Mouse (Mus musculus) limb, embryonic 14.5 days (tissue): ENCODE measurements around the gene Aldh1a2. TPM values are rescaled to one million over a fixed set of nuclear protein-coding genes. Genes with fewer than 3 reads are reported as not detected.
A peak's percentile ranks its signal among the peaks of the same experiment; 100 is the strongest.

ENCODE experiments used
- ATAC-seq: fragments of 200-750 bp; cut with Nextera tagmentation; 2 replicates; pipeline ENCODE4 v1.8.0; 2017; ENCODE audit warnings: low read depth, moderate number of reproducible peaks, moderate TSS enrichment; ENCODE audit not compliant: low FRiP score
- DNase-seq: peaks from one replicate; pipeline ENCODE4 v3.0.0-alpha.2; 2015; ENCODE audit warnings: low spot score
- H3K27ac ChIP-seq: fragments of 300-500 bp; sonication (generic); replicated peaks from 2 replicates; pipeline ENCODE4 v1.5.1; 2014; ENCODE audit warnings: low read depth, mild to moderate bottlenecking, low read length, moderate library complexity, mixed read lengths
- H3K27me3 ChIP-seq: fragments of 300-500 bp; sonication (generic); 2 replicates; pipeline ENCODE4 v1.6.1; 2014; ENCODE audit warnings: low read length, mixed read lengths; ENCODE audit not compliant: control insufficient read depth, insufficient read depth
- H3K36me3 ChIP-seq: fragments of 300-500 bp; sonication (generic); 2 replicates; pipeline ENCODE4 v1.6.1; 2014; ENCODE audit warnings: mild to moderate bottlenecking, low read length, moderate library complexity, mixed read lengths; ENCODE audit not compliant: control insufficient read depth, insufficient read depth
- H3K4me1 ChIP-seq: fragments of 300-500 bp; sonication (generic); 2 replicates; pipeline ENCODE4 v1.6.1; 2014; ENCODE audit warnings: antibody characterized with exemption, low read length, mixed read lengths; ENCODE audit not compliant: control insufficient read depth, insufficient read depth
- H3K4me2 ChIP-seq: fragments of 300-500 bp; sonication (generic); replicated peaks from 2 replicates; pipeline ENCODE4 v1.6.1; 2014; ENCODE audit warnings: low read depth, mild to moderate bottlenecking, low read length, moderate library complexity; ENCODE audit not compliant: severe bottlenecking
- H3K4me3 ChIP-seq: fragments of 300-500 bp; sonication (generic); replicated peaks from 2 replicates; pipeline ENCODE4 v1.5.1; 2014; ENCODE audit warnings: low read length
- H3K9ac ChIP-seq: fragments of 300-500 bp; sonication (generic); 2 replicates; pipeline ENCODE4 v1.6.1; 2014; ENCODE audit warnings: mild to moderate bottlenecking, low read depth, low read length, moderate library complexity; ENCODE audit not compliant: severe bottlenecking
- H3K9me3 ChIP-seq: fragments of 300-500 bp; sonication (generic); 2 replicates; pipeline ENCODE4 v1.6.1; 2016; ENCODE audit warnings: low read length; ENCODE audit not compliant: control insufficient read depth
- POLR2A ChIP-seq: fragments of 200-500 bp; IDR thresholded peaks from 2 replicates; pipeline ENCODE4 v1.8.0; 2012; ENCODE audit warnings: inconsistent platforms, mild to moderate bottlenecking, moderate library complexity, borderline replicate concordance; ENCODE audit not compliant: insufficient read depth, insufficient read length; ENCODE audit errors: extremely low read depth
- WGBS: fragments of 180-500 bp; shearing (Covaris S2); extraction: QIAGEN DNeasy Blood & Tissue Kit; methylation state at CpG from one replicate; pipeline ENCODE4 v1.1.7; 2014; 5-methylcytosine and 5-hydroxymethylcytosine counted together
- polyA plus RNA-seq, 2 experiments: library from polyadenylated mRNA; depleted of rRNA in 1 of 2; stranded (reverse) in 1 of 2; unstranded in 1 of 2; fragments of >200 nt; fragmentation: Nextera tagmentation in 1 of 2; extraction: Ambion mirVana in 1 of 2; gene quantifications; 2 replicates each; pipeline versions ENCODE4 v1.2.1 to v1.2.3; 2012 to 2014

Gene Aldh1a2
- polyA plus RNA-seq, 2 experiments, result 14.8 to 16.3 TPM

DNA sequence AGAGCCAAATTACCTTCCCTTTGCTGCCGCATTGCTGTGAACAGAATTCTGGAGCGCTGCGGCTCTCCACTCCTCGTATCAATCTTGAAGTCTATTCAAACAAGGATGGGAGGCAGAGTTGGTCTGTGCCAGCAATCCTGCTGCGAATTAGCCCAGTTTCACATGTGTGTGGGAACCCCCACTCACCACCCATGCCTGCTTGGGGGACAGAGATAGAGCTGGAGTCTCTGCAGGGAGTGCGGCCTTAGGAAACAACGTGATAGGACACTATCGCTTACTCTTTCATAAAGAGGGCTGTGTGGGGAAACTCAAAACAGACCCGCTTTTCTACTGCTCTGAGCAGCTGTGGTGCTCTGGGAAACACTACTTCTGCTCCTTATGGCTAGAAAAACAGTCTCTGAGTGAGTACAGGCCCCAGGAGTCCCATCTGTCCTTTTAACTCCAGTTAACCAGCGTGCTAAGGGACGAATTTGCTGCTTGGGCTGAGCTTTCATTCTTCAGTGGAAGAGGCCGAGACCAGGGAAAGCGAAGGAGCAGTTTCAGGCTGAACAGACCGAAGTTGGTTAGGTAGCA lies 60.6 kb downstream of the Aldh1a2 start:
- DNase-seq, result peak; percentile 63
- 0 out of 2 replicates have a peak, but pooled peaks cover 8% of the 10 kb centered on the region for H3K27me3 ChIP-seq
- 0 out of 2 replicates have a peak, but pooled peaks have one; percentile 53 for ATAC-seq

DNA sequence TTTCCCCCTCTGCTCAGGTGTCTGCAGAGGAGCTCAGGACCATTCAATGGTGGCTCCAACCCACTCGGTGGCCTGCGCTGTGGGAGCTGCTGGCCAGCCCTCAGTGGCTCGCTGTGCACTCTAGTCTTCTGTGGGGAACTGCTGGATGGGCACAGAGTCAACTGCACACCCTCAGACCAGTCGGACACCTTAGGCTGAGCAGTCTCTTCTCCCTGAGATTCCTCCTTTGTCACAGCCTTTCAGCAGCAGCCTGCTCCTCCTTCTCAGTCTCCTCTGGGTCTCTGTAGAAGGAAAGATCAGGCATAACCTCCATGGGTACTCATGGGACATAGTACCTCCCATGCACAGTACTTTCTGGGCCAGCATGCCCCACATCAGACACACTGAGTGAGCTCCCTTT lies 63.2 kb downstream of the Aldh1a2 start:
- H3K36me3 ChIP-seq, result no peaks in the 10 kb centered on the region
- no peak for DNase-seq
- H3K4me2 ChIP-seq, result no peak overlapping the region
- H3K4me3 ChIP-seq, result no peak overlapping the region
- 0 out of 2 replicates have a peak, but pooled peaks cover 8% of the 10 kb centered on the region for H3K27me3 ChIP-seq
- no peaks in the 10 kb centered on the region for H3K9me3 ChIP-seq
- no peak overlapping the region for H3K9ac ChIP-seq
- no peak for TF ChIP-seq POLR2A
- H3K27ac ChIP-seq, result no peak overlapping the region
- peaks cover 13% of the 10 kb centered on the region; the same call in 1 of the 2 replicates for H3K4me1 ChIP-seq
- ATAC-seq, result no peak
- 93% methylated on average over 4 of the region's 4 CpGs for WGBS

More for the DNA sequence above, 60.6 kb downstream of the Aldh1a2 start:
- Histone ChIP-seq H3K36me3 (no peaks in the 10 kb centered on the region), H3K27ac (peak overlapping the region; percentile 29), H3K4me3 (no peak overlapping the region), H3K9me3 (no peaks in the 10 kb centered on the region), H3K9ac (no peak overlapping the region), H3K4me2 (peak overlapping the region; percentile 11), H3K4me1 (peaks cover 13% of the 10 kb centered on the region; the same call in 1 of the 2 replicates)
- WGBS, result 34% methylated on average over 14 of the region's 14 CpGs
- no peak for TF ChIP-seq POLR2A

DNA sequence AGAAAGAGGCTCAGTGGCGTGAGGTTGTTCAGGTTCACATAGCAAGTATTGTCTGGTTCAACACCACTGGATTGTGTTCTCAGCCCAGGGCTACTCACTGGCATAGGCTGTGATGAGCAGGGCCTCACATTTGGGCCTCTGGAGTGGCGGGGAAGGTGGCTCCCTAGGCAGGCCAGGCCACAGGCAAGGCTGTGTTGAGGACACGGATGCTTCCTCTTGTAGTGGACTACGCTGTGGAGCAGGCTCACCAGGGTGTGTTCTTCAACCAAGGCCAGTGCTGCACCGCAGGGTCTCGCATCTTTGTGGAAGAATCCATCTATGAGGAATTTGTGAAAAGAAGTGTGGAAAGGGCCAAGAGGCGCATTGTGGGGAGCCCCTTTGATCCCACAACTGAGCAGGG lies 67.6 kb downstream of the Aldh1a2 start:
- no peak overlapping the region for H3K4me3 ChIP-seq
- no peak overlapping the region for H3K27ac ChIP-seq
- H3K36me3 ChIP-seq, result no peaks in the 10 kb centered on the region
- H3K4me2 ChIP-seq, result no peak overlapping the region
- DNase-seq, result no peak
- H3K9me3 ChIP-seq, result no peaks in the 10 kb centered on the region
- no peak for ATAC-seq
- H3K4me1 ChIP-seq, result no peaks in the 10 kb centered on the region
- no peak overlapping the region for H3K9ac ChIP-seq
- WGBS, result 89% methylated on average over 7 of the region's 7 CpGs
- no peaks in the 10 kb centered on the region for H3K27me3 ChIP-seq
- no peak for TF ChIP-seq POLR2A

DNA sequence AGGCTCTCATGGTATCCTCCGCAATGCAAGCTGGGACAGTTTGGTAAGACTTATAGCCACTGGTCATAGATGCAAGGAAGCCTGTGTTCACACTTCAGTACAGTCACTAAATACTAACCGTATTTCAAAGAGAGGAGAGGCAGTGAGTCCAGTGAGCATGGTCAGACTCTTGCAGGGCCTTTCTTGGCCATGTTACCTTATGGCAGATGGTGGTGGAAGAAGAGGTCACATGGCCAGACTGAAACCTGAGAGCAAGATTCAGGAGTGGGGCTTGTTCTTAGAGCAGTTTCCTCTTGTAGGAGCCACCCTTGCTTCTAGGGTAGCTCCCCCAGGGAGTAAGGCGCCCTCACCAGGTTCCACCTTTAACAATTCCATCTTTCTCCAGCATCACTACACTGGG lies 69.6 kb downstream of the Aldh1a2 start:
- Histone ChIP-seq H3K4me2 (no peak overlapping the region), H3K27ac (no peak overlapping the region), H3K9ac (no peak overlapping the region), H3K36me3 (no peaks in the 10 kb centered on the region), H3K4me3 (no peak overlapping the region), H3K4me1 (no peaks in the 10 kb centered on the region), H3K27me3 (no peaks in the 10 kb centered on the region), H3K9me3 (no peaks in the 10 kb centered on the region)
- 95% methylated on average over 3 of the region's 3 CpGs for WGBS
- ATAC-seq, result no peak
- DNase-seq, result no peak
- TF ChIP-seq POLR2A, result no peak

DNA sequence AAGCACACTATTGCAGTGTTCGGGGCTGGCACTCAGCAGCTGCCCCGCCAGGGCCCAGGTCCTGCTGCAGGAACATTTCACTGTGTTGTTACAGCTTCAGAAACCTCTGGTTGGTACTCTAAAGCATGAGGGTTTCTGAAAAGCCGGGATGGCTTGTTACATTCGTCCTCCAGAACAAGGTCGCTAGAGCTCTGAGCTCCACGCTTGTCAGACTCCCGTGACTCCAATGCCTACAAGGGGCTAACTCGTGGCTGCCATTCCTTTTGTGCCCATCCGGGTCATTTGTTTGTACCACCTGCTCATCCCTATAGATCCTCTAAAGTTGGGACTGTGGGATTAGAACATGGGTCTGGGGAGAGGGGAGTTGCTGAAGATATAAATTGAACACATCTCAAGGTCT lies 70.8 kb downstream of the Aldh1a2 start:
- no peaks in the 10 kb centered on the region for H3K9me3 ChIP-seq
- 89% methylated on average over 9 of the region's 9 CpGs for WGBS

More for the DNA sequence above, 70.8 kb downstream of the Aldh1a2 start:
- Histone ChIP-seq H3K4me1 (no peaks in the 10 kb centered on the region), H3K27ac (no peak overlapping the region), H3K36me3 (no peaks in the 10 kb centered on the region), H3K4me3 (no peak overlapping the region), H3K27me3 (no peaks in the 10 kb centered on the region), H3K4me2 (no peak overlapping the region), H3K9ac (no peak overlapping the region)
- no peak for ATAC-seq
- DNase-seq, result no peak
- TF ChIP-seq POLR2A, result no peak
